Mouse (Mus musculus): ENCODE data around the gene Fam110c. TPM values are rescaled to one million over a fixed set of nuclear protein-coding genes. Genes with fewer than 3 reads are reported as not detected.

Gene Fam110c
- total and polyA plus RNA-seq, 3 experiments, result 0.10 TPM; not detected in 2

GRCm38 (mm10) chr12:31074839-31075538 lies 1.3 kb downstream of the Fam110c start:
- no peaks in the 10 kb centered on the region for H3K9me3 ChIP-seq (replicated peaks; ENCODE audit: low read length)
- no peak overlapping the region for H3K27ac ChIP-seq (ENCODE audit: insufficient read depth, low read depth)
- DNase-seq (ENCODE audit: extremely low read depth), result no peak
- in situ Hi-C loops (cut with MboI; ENCODE audit: low pct_ligation_motif_present, low pct_unique_long_range_greater_than_20kb, low sequenced_read_pairs) (no loop called here), dilution Hi-C loops (cut with MboI; ENCODE audit: extremely low pct_ligation_motif_present, extremely low pct_unique_long_range_greater_than_20kb, low sequenced_read_pairs) (no loop called here)
- H3K36me3 ChIP-seq (replicated peaks in 1 of 2; ENCODE audit: control insufficient read depth in 1 of 2, insufficient read depth in 1 of 2, low read length in 1 of 2), result no peaks in the 10 kb centered on the region
- TF ChIP-seq MXI1 (IDR thresholded peaks at IDR 0.05; ENCODE audit: low read depth, low read length) (no peak), KAT2A (IDR thresholded peaks at IDR 0.05; ENCODE audit: insufficient replicate concordance, low read length) (no peak), RCOR1 (conservative IDR thresholded peaks at IDR 0.05; ENCODE audit: low read depth, low read length) (no peak), ZC3H11A (IDR thresholded peaks at IDR 0.05; ENCODE audit: low read depth, low read length) (no peak), NRF1 (IDR thresholded peaks at IDR 0.05; ENCODE audit: low read depth, low read length) (no peak), NELFE (IDR thresholded peaks at IDR 0.05; ENCODE audit: low read depth, low read length) (no peak), ELF1 (IDR thresholded peaks at IDR 0.05; ENCODE audit: low read depth, low read length) (no peak), USF1 (IDR thresholded peaks at IDR 0.05; ENCODE audit: low read depth, low read length) (no peak), ZKSCAN1 (IDR thresholded peaks at IDR 0.05; ENCODE audit: borderline replicate concordance, low read depth, low read length) (no peak), RAD21 (IDR thresholded peaks at IDR 0.05; ENCODE audit: low read depth, low read length) (no peak)
- H3K9ac ChIP-seq (ENCODE audit: insufficient read depth, low read depth), result no peak overlapping the region
- no peak overlapping the region for H3K4me2 ChIP-seq (ENCODE audit: insufficient read depth, low read depth, poor library complexity, severe bottlenecking)
- H3K4me1 ChIP-seq (ENCODE audit: control insufficient read depth in 1 of 2, insufficient read depth in 2 of 2), result no peaks in the 10 kb centered on the region
- H3K27me3 ChIP-seq (replicated peaks), result no peaks in the 10 kb centered on the region
- no peak overlapping the region for H3K4me3 ChIP-seq (replicated peaks in 1 of 3; ENCODE audit: low read depth in 2 of 3, low read length in 2 of 3, poor library complexity in 1 of 3)
- H3K79me2 ChIP-seq (replicated peaks; ENCODE audit: control insufficient read depth, extremely low read depth, insufficient read depth, poor library complexity, severe bottlenecking), result no peaks in the 10 kb centered on the region

DNA sequence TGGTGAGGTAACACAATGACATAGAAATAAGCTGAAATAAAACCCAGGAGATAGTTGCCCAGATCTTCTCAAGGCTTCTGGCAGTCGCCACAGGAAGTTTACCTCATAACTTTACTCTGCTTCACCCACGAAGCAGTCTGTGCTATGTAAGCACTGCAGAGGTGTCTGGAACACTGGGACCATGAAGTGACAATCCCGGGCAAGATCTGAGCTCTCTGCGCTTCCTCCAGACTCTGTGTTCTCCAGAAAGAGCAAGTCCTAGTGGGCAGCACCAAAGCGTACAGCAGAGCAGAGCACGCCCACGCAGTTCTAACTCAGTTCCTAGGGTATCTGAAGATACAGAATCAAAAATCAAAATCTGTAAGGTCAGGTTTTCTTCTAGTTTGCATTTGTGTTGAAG lies 3.4 kb downstream of the Fam110c start:
- DNase-seq (ENCODE audit: extremely low read depth), result no peak
- dilution Hi-C loops (cut with MboI; ENCODE audit: extremely low pct_ligation_motif_present, extremely low pct_unique_long_range_greater_than_20kb, low sequenced_read_pairs) (no loop called here), in situ Hi-C loops (cut with MboI; ENCODE audit: low pct_ligation_motif_present, low pct_unique_long_range_greater_than_20kb, low sequenced_read_pairs) (no loop called here)
- Histone ChIP-seq H3K27ac (ENCODE audit: insufficient read depth, low read depth) (no peak overlapping the region), H3K4me1 (ENCODE audit: control insufficient read depth in 1 of 2, insufficient read depth in 2 of 2) (peaks cover 4 to 12% of the 10 kb centered on the region in 2 experiments; a peak in 3 of 4 replicates), H3K9ac (ENCODE audit: insufficient read depth, low read depth) (no peak overlapping the region), H3K4me3 (replicated peaks in 1 of 3; ENCODE audit: low read depth in 2 of 3, low read length in 2 of 3, poor library complexity in 1 of 3) (no peak overlapping the region), H3K4me2 (ENCODE audit: insufficient read depth, low read depth, poor library complexity, severe bottlenecking) (no peak overlapping the region), H3K9me3 (replicated peaks; ENCODE audit: low read length) (no peaks in the 10 kb centered on the region), H3K79me2 (replicated peaks; ENCODE audit: control insufficient read depth, extremely low read depth, insufficient read depth, poor library complexity, severe bottlenecking) (no peaks in the 10 kb centered on the region), H3K36me3 (replicated peaks in 1 of 2; ENCODE audit: control insufficient read depth in 1 of 2, insufficient read depth in 1 of 2, low read length in 1 of 2) (no peaks in the 10 kb centered on the region), H3K27me3 (replicated peaks) (no peaks in the 10 kb centered on the region)
- TF ChIP-seq JUN (IDR thresholded peaks at IDR 0.05; ENCODE audit: insufficient read depth, low read depth, low read length), result no peak
- TF ChIP-seq SMC3 (IDR thresholded peaks at IDR 0.05; ENCODE audit: low read depth, low read length), result no peak
- no peak for TF ChIP-seq GABPA (IDR thresholded peaks at IDR 0.05; ENCODE audit: insufficient replicate concordance, low read depth, low read length)
- no peak for TF ChIP-seq ZKSCAN1 (IDR thresholded peaks at IDR 0.05; ENCODE audit: borderline replicate concordance, low read depth, low read length)
- TF ChIP-seq POLR2AphosphoS2 (IDR thresholded peaks at IDR 0.05; ENCODE audit: low read depth, low read length), result no peak
- no peak for TF ChIP-seq KAT2A (IDR thresholded peaks at IDR 0.05; ENCODE audit: insufficient replicate concordance, low read length)
- TF ChIP-seq RAD21 (IDR thresholded peaks at IDR 0.05; ENCODE audit: low read depth, low read length), result no peak
- no peak for TF ChIP-seq CHD1 (IDR thresholded peaks at IDR 0.05; ENCODE audit: low read depth, low read length)
- TF ChIP-seq MAX (IDR thresholded peaks at IDR 0.05; ENCODE audit: low read length), result no peak
- TF ChIP-seq BHLHE40 (IDR thresholded peaks at IDR 0.05; ENCODE audit: low read depth, low read length), result no peak
- no peak for TF ChIP-seq JUND (conservative IDR thresholded peaks at IDR 0.05; ENCODE audit: low read depth, low read length)
- no peak for TF ChIP-seq IRF4 (IDR thresholded peaks at IDR 0.05; ENCODE audit: low read depth, low read length)
- TF ChIP-seq NELFE (IDR thresholded peaks at IDR 0.05; ENCODE audit: low read depth, low read length), result no peak
- no peak for TF ChIP-seq MEF2A (IDR thresholded peaks at IDR 0.05; ENCODE audit: borderline replicate concordance, low read depth, low read length)
- TF ChIP-seq USF2 (conservative IDR thresholded peaks at IDR 0.05; ENCODE audit: low read depth, low read length), result no peak
- no peak for TF ChIP-seq POLR2A (IDR thresholded peaks at IDR 0.05; ENCODE audit: low read depth, low read length)
